Mouse (Mus musculus): ENCODE results near the gene Gm4175. TPM values are rescaled to one million over a fixed set of nuclear protein-coding genes. Genes with fewer than 3 reads are reported as not detected.
"Not testable (repeated sequence)": the region's sequence is repeated elsewhere in the genome, so short reads cannot be mapped to it uniquely, and the experiment has no call there.

Gm4175 gene
- total RNA-seq (2021): not detected
- long read RNA-seq, experiment 1: 0 reads
- long read RNA-seq, experiment 2: 0 reads

- DNase-seq; intact Hi-C loops (cut with DNase I; ENCODE audit: low total_unique reads): not testable (repeated sequence)
Measured at GRCm38 (mm10) chr7:21761375-21761774, at the start of gene Gm4175. Gm4175 (minus strand) TSS chr7:21761475.

GRCm38 (mm10) chr7:21796628-21797027 lies 35.4 kb upstream of the Gm4175 start, which contains the start of gene Gm4177:
Gm4177 (minus strand) TSS chr7:21796728.
- DNase-seq; intact Hi-C loops (cut with DNase I; ENCODE audit: low total_unique reads): not testable (repeated sequence)

Other genes starting within 250 kb of the Gm4175 start
- not detected for gene Vmn1r130, start 249.7 kb downstream of the Gm4175 start, total RNA-seq (2021)
- not detected for gene Vmn1r131, start 215.4 kb downstream of the Gm4175 start, total RNA-seq (2021)
- not detected for gene Vmn1r132, start 147.4 kb downstream of the Gm4175 start, total RNA-seq (2021)
- gene Gm4177, start 35.3 kb upstream of the Gm4175 start, total RNA-seq (2021): not detected
- gene Vmn1r135, start 70.9 kb upstream of the Gm4175 start, total RNA-seq (2021): not detected
- gene Gm5725, start 82.8 kb upstream of the Gm4175 start, total RNA-seq (2021): not detected
- not detected for gene Gm5891, start 159.8 kb upstream of the Gm4175 start, total RNA-seq (2021)
- gene Vmn1r137, start 233.1 kb upstream of the Gm4175 start, total RNA-seq (2021): not detected

Data from gastrocnemius, postnatal 14 days (tissue).